Mouse (Mus musculus) myocyte (in vitro differentiated cells): ENCODE data around the gene Dner. TPM values are rescaled to one million over a fixed set of nuclear protein-coding genes. Genes with fewer than 3 reads are reported as not detected.

Experiments
- H3K27me3 ChIP-seq: one replicate; pipeline ENCODE4 v1.6.1; 2011; ENCODE audit not compliant: control insufficient read depth, insufficient read depth, insufficient read length
- H3K36me3 ChIP-seq: one replicate; pipeline ENCODE4 v1.6.1; 2011; ENCODE audit not compliant: control insufficient read depth, insufficient read depth
- H3K4me2 ChIP-seq: one replicate; pipeline ENCODE4 v1.6.1; 2011; ENCODE audit warnings: low read depth, control low read depth
- H3K4me3 ChIP-seq: one replicate; pipeline ENCODE4 v1.5.1; 2011; ENCODE audit warnings: mild to moderate bottlenecking, control low read depth, moderate library complexity
- H3K79me2 ChIP-seq: one replicate; pipeline ENCODE4 v1.6.1; 2011; ENCODE audit not compliant: control insufficient read depth, insufficient read depth
- H3ac ChIP-seq: one replicate; pipeline ENCODE4 v1.6.1; 2011; ENCODE audit not compliant: control insufficient read depth, insufficient read length
- CEBPB ChIP-seq: IDR thresholded peaks from 2 replicates; pipeline ENCODE4 v1.6.1; 2011; ENCODE audit warnings: mild to moderate bottlenecking, moderate library complexity; ENCODE audit not compliant: poor library complexity, insufficient read depth, severe bottlenecking
- E2F4 ChIP-seq: IDR thresholded peaks from one replicate; pipeline ENCODE4 v1.6.1; 2011; ENCODE audit warnings: mild to moderate bottlenecking, control low read depth, moderate library complexity; ENCODE audit not compliant: insufficient read depth
- MAX ChIP-seq: IDR thresholded peaks from one replicate; pipeline ENCODE4 v1.6.1; 2011; ENCODE audit warnings: low read depth, mild to moderate bottlenecking, control low read depth
- MYOD1 ChIP-seq, 3 experiments: IDR thresholded peaks; one replicate each; pipeline ENCODE4 v1.6.1; 2011; ENCODE audit warnings: control low read depth in 2 of 3, low read depth in 2 of 3, mild to moderate bottlenecking in 2 of 3, moderate library complexity in 1 of 3; ENCODE audit not compliant: insufficient read length in 2 of 3, control insufficient read depth in 1 of 3
- MYOG ChIP-seq, 3 experiments: IDR thresholded peaks; one replicate each; pipeline ENCODE4 v1.6.1; 2011; ENCODE audit warnings: control low read depth in 2 of 3, low read depth in 2 of 3, mild to moderate bottlenecking in 2 of 3; ENCODE audit not compliant: insufficient read length in 2 of 3, control insufficient read depth in 1 of 3, insufficient read depth in 1 of 3
- POLR2A ChIP-seq: IDR thresholded peaks from one replicate; pipeline ENCODE4 v1.6.1; 2011; ENCODE audit warnings: low read depth, mild to moderate bottlenecking, control low read depth, moderate library complexity; ENCODE audit not compliant: insufficient read length
- POLR2AphosphoS2 ChIP-seq: IDR thresholded peaks from one replicate; pipeline ENCODE4 v1.6.1; 2011; ENCODE audit warnings: low read depth, control low read depth; ENCODE audit not compliant: insufficient read length
- REST ChIP-seq: IDR thresholded peaks from one replicate; pipeline ENCODE4 v1.6.1; 2011; ENCODE audit warnings: mild to moderate bottlenecking, control low read depth, moderate library complexity; ENCODE audit not compliant: insufficient read depth, insufficient read length
- SRF ChIP-seq: IDR thresholded peaks from one replicate; pipeline ENCODE4 v1.6.1; 2011; ENCODE audit warnings: low read depth; ENCODE audit not compliant: control insufficient read depth, insufficient read length
- TCF12 ChIP-seq: IDR thresholded peaks from one replicate; pipeline ENCODE4 v1.6.1; 2011; ENCODE audit warnings: mild to moderate bottlenecking, control low read depth; ENCODE audit not compliant: poor library complexity, insufficient read depth, severe bottlenecking
- TCF3 ChIP-seq: IDR thresholded peaks from one replicate; pipeline ENCODE4 v1.6.1; 2011; ENCODE audit warnings: low read depth, control low read depth; ENCODE audit not compliant: insufficient read length
- USF1 ChIP-seq: IDR thresholded peaks from one replicate; pipeline ENCODE4 v1.6.1; 2011; ENCODE audit warnings: low read depth, mild to moderate bottlenecking, control low read depth, moderate library complexity
- polyA plus RNA-seq: library from polyadenylated mRNA; unstranded; fragments of >200 nt; fragmentation: generic; extraction: Trizol; gene quantifications from one replicate; pipeline ENCODE4 v1.2.1, GENCODE M21; 2012; ENCODE audit warnings: missing spikeins

Dner gene
- polyA plus RNA-seq, 1 experiment, result 0.05 TPM

DNA sequence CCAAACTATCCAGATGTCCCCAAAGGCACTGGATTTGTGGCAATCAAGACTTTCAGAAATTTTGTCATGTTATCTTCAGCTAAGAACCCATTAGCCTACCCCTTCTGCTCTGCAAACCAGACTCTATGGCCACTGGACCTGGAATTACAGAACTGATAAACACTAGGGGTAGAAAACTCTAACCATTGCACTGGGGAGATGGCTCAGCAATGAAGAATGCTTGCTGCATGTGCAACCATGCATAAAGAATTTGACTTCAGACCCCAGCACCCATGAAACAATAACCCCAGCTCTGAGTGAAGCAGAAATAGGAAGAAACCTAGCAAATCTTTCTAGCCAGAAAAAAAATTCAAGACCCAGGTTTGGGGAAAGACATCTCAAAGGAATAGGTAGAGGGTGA is 188.5 kb downstream of the Dner start:
- no peak overlapping the region for H3ac ChIP-seq
- no peaks in the 10 kb centered on the region for H3K27me3 ChIP-seq
- no peaks in the 10 kb centered on the region for H3K36me3 ChIP-seq
- H3K79me2 ChIP-seq, result no peaks in the 10 kb centered on the region
- no peak for TF ChIP-seq POLR2AphosphoS2
- no peak for TF ChIP-seq E2F4
- TF ChIP-seq SRF, result no peak
- no peak for TF ChIP-seq REST
- TF ChIP-seq MYOG (IDR thresholded peaks at IDR 0.05; ENCODE audit: control insufficient read depth in 1 of 3, insufficient read depth in 1 of 3, insufficient read length in 2 of 3, low read depth in 2 of 3), result no peak
- H3K4me2 ChIP-seq, result no peak overlapping the region
- H3K4me3 ChIP-seq, result no peak overlapping the region

DNA sequence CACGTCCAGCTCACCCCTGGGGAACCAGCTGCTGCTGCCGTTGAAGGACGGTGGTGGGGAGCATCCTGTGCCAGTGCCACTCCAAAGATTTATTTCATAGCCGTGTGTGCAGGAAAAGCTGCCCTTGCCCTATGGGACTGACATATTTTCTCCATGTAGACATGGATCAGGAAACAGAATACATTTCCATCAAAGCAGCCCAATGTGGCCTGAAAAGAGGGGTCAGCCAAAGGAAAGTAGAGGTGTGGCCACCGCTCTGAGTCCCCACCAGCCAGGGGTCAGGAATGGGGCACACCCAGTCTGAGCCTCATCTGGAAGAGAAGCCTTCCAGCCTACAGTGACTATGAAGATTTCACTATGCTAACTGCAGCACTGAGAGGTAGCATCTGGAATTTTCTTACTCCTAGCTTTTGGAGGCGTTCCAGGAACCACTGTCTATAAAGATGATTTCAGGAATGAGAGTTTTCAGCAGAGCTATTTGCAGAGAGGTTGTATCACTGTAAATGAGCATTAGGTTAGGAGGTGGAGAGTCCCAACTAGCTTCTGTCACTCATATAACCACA is 189.0 kb downstream of the Dner start:
- Histone ChIP-seq H3K79me2 (no peaks in the 10 kb centered on the region), H3K4me2 (peak overlapping the region; percentile 18), H3K36me3 (no peaks in the 10 kb centered on the region), H3K4me3 (no peak overlapping the region), H3K27me3 (no peaks in the 10 kb centered on the region), H3ac (no peak overlapping the region)
- no peak for TF ChIP-seq CEBPB
- TF ChIP-seq REST, result no peak

DNA sequence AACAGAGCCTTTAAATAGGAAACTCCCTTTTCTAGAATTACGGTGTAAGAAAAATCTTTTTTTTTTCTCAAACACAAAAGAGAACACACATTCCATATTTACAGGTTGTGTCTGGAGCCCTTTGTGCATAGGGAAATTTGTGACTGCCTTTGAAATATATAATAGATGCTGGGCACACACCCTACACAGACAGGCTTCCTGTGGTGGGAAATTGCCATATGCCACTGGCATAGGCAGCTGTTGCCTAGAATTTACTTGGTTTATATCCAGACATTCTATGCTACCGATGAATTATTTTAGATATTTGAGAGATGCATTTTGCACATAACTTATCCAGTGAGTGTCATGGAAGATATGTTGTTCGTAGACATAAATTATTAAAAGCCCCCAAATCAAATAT is 195.3 kb downstream of the Dner start:
- TF ChIP-seq MYOD1 (IDR thresholded peaks at IDR 0.05; ENCODE audit: control insufficient read depth in 1 of 3, insufficient read length in 2 of 3, low read depth in 2 of 3) (no peak), SRF (no peak), POLR2A (no peak), MAX (no peak), REST (no peak), POLR2AphosphoS2 (no peak), USF1 (no peak), MYOG (IDR thresholded peaks at IDR 0.05; ENCODE audit: control insufficient read depth in 1 of 3, insufficient read depth in 1 of 3, insufficient read length in 2 of 3, low read depth in 2 of 3) (no peak), TCF12 (no peak), TCF3 (no peak), E2F4 (no peak)
- H3K79me2 ChIP-seq, result no peaks in the 10 kb centered on the region

GRCm38 (mm10) chr1:84491732-84492131 is 204.3 kb downstream of the Dner start:
- H3K36me3 ChIP-seq, result no peaks in the 10 kb centered on the region
- H3K4me3 ChIP-seq, result no peak overlapping the region
- H3ac ChIP-seq, result no peak overlapping the region
- H3K4me2 ChIP-seq, result no peak overlapping the region
- H3K79me2 ChIP-seq, result no peaks in the 10 kb centered on the region
- no peaks in the 10 kb centered on the region for H3K27me3 ChIP-seq
- TF ChIP-seq E2F4 (no peak), MYOD1 (IDR thresholded peaks at IDR 0.05; ENCODE audit: control insufficient read depth in 1 of 3, insufficient read length in 2 of 3, low read depth in 2 of 3) (no peak), MAX (no peak), POLR2A (no peak), MYOG (IDR thresholded peaks at IDR 0.05; ENCODE audit: control insufficient read depth in 1 of 3, insufficient read depth in 1 of 3, insufficient read length in 2 of 3, low read depth in 2 of 3) (no peak), POLR2AphosphoS2 (no peak), CEBPB (no peak), TCF12 (no peak), REST (no peak), TCF3 (no peak), SRF (no peak), USF1 (no peak)

More for the DNA sequence above, 195.3 kb downstream of the Dner start:
- H3K4me3 ChIP-seq, result no peak overlapping the region
- H3K36me3 ChIP-seq, result no peaks in the 10 kb centered on the region
- no peaks in the 10 kb centered on the region for H3K27me3 ChIP-seq
- no peak overlapping the region for H3K4me2 ChIP-seq
- no peak overlapping the region for H3ac ChIP-seq

DNA sequence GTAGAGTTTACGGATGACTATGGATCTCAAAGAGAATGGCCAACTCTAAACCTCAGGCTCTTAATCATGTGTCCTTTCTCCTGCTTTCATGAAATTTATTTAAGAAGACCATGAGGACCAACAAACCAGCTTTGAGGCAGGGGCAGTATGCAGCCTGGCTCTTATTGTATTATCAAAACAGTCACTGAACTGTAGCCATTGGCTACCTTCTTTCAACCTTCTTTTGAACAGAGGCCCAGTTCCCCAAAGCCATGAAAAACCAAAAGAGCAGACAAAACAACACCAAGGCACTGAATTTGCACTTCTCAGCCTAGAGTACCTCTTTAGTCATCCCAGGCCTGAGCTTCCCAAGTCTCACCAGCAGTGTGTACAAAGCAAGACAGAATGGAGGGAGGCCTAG is 207.5 kb downstream of the Dner start:
- Histone ChIP-seq H3K79me2 (no peaks in the 10 kb centered on the region), H3K4me2 (no peak overlapping the region), H3ac (no peak overlapping the region), H3K27me3 (no peaks in the 10 kb centered on the region), H3K4me3 (no peak overlapping the region), H3K36me3 (no peaks in the 10 kb centered on the region)
- TF ChIP-seq MYOG (IDR thresholded peaks at IDR 0.05; ENCODE audit: control insufficient read depth in 1 of 3, insufficient read depth in 1 of 3, insufficient read length in 2 of 3, low read depth in 2 of 3) (no peak), MAX (no peak), POLR2A (no peak), TCF12 (no peak), USF1 (no peak), MYOD1 (IDR thresholded peaks at IDR 0.05; ENCODE audit: control insufficient read depth in 1 of 3, insufficient read length in 2 of 3, low read depth in 2 of 3) (no peak), E2F4 (no peak), POLR2AphosphoS2 (no peak), CEBPB (no peak), REST (no peak), SRF (no peak), TCF3 (no peak)
